Mouse (Mus musculus) MN1 (cell line): Measurements from ENCODE around the gene Slc1a5.
A peak's percentile ranks its signal among the peaks of the same experiment; 100 is the strongest.

Experiments
- DNase-seq: peaks from one replicate; pipeline ENCODE4 v3.0.0-alpha.2; 2016; ENCODE audit warnings: low spot score

The Slc1a5 gene

DNA sequence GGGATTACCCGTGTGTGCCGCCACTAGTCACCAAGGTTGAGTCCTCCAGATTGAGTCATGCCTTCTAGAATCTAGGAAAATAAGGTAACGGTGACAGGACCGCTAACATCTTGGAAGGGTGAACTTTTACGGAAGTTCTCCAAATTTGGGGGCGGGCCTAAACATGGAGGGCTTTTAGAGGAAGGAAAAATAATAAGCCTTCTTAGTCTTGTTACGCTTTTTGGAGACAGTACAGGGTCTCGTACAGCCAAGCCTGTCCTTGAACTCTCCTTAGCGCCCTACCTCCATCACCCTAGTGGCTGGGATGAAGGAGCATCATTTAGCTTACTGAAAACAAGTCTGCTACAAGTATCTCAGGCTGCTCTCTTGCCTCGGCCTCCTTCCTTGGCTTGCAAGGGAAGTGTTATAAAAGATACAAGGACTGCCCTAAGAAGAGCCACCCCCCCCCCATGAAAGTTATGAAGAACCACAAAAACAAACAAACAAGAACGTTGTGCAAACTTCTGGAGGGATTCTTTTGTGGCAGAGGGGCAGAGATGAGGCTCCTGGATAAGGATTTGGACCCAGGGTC lies 1.5 kb downstream of the Slc1a5 start:
- DNase-seq, result peak; percentile 24

GRCm38 (mm10) chr7:16783224-16783688 lies 2.1 kb downstream of the Slc1a5 start:
- peak; percentile 19 for DNase-seq

GRCm38 (mm10) chr7:16783758-16784415 lies 2.7 kb downstream of the Slc1a5 start:
- peak; percentile 85 for DNase-seq

DNA sequence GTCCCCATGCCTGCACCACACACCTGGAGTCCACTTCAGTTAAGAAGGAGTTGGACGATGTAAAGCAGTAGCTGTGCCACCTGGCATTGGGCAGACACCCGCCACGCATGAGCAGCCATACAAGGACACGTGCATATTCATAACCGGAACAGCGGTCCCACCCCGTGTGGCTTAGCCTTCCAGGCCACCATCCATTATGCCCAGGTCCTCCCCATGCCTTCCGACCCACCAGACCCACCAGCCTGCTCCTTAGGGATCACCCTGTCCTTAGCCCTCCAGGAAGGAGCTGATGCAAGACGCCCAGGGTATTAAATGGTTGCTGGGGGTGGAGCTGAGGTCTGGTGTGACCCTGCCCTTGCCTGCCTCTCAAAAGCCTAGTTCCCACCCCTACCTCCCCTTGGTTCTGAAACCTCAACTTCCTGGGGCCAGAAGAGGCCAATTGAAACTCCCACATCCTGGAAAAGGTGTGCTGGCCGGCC lies 3.4 kb downstream of the Slc1a5 start:
- peak; percentile 74 for DNase-seq

- peak; percentile 37 for DNase-seq
Measured at GRCm38 (mm10) chr7:16785541-16786083, 4.5 kb downstream of the Slc1a5 start.

GRCm38 (mm10) chr7:16792316-16792715 lies 11.2 kb downstream of the Slc1a5 start:
- DNase-seq, result no peak

GRCm38 (mm10) chr7:16793010-16793725 lies 12.0 kb downstream of the Slc1a5 start:
- no peak for DNase-seq

DNA sequence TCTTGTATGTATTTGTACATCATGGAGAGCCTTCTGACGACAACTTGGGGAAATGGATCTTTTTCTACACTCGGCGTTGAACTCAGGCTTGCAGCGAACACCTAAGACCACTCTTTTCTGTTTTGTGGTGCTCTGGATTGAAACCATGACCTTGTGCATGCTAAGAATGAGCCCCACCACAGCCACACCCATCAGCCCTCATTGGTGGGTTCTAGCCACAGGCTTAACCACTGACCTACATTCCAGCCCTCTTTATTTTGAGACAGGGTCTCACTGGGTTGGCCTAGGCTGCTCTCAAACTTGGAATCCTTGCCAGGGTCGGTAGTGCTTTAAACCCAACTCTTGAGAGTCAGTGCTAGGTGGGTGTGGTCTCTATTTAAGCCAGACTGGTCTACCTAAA lies 13.7 kb downstream of the Slc1a5 start:
- DNase-seq, result no peak

GRCm38 (mm10) chr7:16804409-16805028 lies 23.4 kb downstream of the Slc1a5 start:
- peak; percentile 43 for DNase-seq

DNA sequence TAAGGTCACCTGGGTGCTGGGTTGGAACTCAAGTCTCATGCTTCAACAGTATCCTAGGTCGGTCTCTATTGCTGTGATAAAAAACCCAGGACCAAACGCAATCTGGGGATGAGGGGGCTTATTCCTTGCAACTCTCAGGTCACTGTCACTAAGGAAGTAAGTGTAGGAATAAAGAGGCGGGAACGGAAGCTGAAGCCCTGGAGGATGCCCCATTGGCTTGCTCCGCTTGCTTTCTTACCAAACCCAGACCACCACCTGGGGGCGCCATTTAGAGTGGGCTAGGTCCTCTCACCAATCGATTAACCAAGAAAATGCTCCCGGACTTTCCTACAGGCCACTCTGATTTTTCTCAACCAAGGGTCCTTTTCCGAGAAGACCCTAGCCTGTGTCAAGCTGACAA lies 26.8 kb downstream of the Slc1a5 start:
- DNase-seq, result no peak

- DNase-seq, result no peak
Measured at GRCm38 (mm10) chr7:16808647-16809046, 27.5 kb downstream of the Slc1a5 start.

- DNase-seq, result peak; percentile 49
Measured at GRCm38 (mm10) chr7:16809739-16810138, 28.6 kb downstream of the Slc1a5 start.

GRCm38 (mm10) chr7:16810399-16810919 lies 29.3 kb downstream of the Slc1a5 start:
- DNase-seq, result no peak

GRCm38 (mm10) chr7:16810920-16811648 lies 29.9 kb downstream of the Slc1a5 start:
- DNase-seq, result no peak

DNA sequence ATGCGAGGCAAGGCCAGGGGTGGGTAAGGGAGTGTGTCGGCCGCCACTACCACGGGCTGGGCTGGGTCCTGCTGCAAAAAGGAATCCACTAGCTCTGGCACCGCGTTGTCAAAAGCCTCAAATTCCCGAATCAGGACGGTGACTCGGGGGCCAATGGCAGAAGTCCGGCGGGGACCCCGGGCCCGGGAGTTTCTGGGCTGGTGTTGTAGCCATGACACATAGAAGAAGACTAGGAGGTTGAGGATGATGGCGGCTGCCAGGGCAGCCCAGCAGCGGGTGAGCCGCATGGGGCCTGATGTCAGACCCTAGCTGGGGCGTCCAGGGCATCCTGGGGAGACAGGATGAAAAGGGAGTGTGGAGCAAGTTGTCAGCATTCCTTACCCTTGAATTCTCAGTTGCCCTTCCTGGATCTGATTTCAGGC lies 30.5 kb downstream of the Slc1a5 start:
- DNase-seq, result no peak

DNA sequence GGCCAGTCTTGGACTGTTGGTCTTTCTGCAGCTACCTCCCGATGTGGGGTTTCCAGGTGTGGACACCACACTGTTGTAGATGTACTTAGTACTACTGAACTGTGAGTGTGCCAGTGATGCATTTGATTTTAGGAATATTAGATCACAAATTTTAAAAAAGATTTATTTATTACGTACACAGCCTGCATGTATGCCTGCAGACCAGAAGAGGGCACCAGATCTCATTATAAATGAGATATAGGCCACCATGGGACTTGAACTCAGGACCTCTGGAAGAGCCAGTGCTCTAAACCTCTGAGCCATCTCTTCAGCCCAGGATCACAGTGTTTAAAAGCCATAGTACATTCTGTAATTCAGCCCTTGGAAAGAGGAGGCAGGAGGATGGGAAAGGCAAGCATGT lies 31.4 kb downstream of the Slc1a5 start:
- DNase-seq, result no peak

GRCm38 (mm10) chr7:16815351-16815941 lies 34.3 kb downstream of the Slc1a5 start, which contains the start of gene Strn4:
Gene Strn4 (plus strand): TSS chr7:16815889.
- DNase-seq, result peak; percentile 87

GRCm38 (mm10) chr7:16816078-16816474 lies 34.9 kb downstream of the Slc1a5 start:
- peak; percentile 81 for DNase-seq

GRCm38 (mm10) chr7:16816475-16817122 lies 35.5 kb downstream of the Slc1a5 start, which contains the start of gene Fkrp:
Gene Fkrp (minus strand): TSS chr7:16816732.
- DNase-seq, result peak; percentile 74

GRCm38 (mm10) chr7:16817693-16818092 lies 36.6 kb downstream of the Slc1a5 start:
- no peak for DNase-seq
